Mouse (Mus musculus): ENCODE data around the gene Casc1. TPM values are rescaled to one million over a fixed set of nuclear protein-coding genes. Genes with fewer than 3 reads are reported as not detected.

Gene Casc1
- 1.1 to 2.0 TPM (median 1.4 TPM) in 4 replicates for total RNA-seq (2023; ENCODE audit: inconsistent age)

GRCm38 (mm10) chr6:145210816-145211338 is at the start of gene Casc1, which contains the start of gene Etfrf1:
Gene Casc1, minus strand, starts transcription at chr6:145211005.
Gene Etfrf1, plus strand, starts transcription at chr6:145211134.

GRCm38 (mm10) chr6:145250185-145250791 is 39.5 kb upstream of the Casc1 start, which contains the start of gene Kras:
Gene Kras, minus strand, starts transcription at chr6:145250239.

Other genes starting within 250 kb of the Casc1 start
- 0.90 to 2.6 TPM (median 1.8 TPM) in 4 replicates for gene Bcat1, start 134.8 kb downstream of the Casc1 start, total RNA-seq (2023; ENCODE audit: inconsistent age)
- 345 to 418 TPM (median 366 TPM) in 4 replicates for gene Lrmp, start 95.4 kb downstream of the Casc1 start, total RNA-seq (2023; ENCODE audit: inconsistent age)
- 11.2 to 17.4 TPM (median 13.2 TPM) in 4 replicates for gene Etfrf1, start 129 bp upstream of the Casc1 start, total RNA-seq (2023; ENCODE audit: inconsistent age)
- gene Kras, start 39.2 kb upstream of the Casc1 start, total RNA-seq (2023; ENCODE audit: inconsistent age), result 107 to 147 TPM (median 127 TPM) in 4 replicates